Mouse (Mus musculus): ENCODE measurements around the gene Krcc1.
A peak's percentile ranks its signal among the peaks of the same experiment; 100 is the strongest.

The Krcc1 gene

GRCm38 (mm10) chr6:71271389-71272315 lies at the start of gene Krcc1:
TSS of gene Krcc1 (plus strand) at chr6:71271677.
- peak; percentile 99 for DNase-seq (ENCODE audit: inconsistent age in 2 of 2, low spot score in 1 of 2)

DNA sequence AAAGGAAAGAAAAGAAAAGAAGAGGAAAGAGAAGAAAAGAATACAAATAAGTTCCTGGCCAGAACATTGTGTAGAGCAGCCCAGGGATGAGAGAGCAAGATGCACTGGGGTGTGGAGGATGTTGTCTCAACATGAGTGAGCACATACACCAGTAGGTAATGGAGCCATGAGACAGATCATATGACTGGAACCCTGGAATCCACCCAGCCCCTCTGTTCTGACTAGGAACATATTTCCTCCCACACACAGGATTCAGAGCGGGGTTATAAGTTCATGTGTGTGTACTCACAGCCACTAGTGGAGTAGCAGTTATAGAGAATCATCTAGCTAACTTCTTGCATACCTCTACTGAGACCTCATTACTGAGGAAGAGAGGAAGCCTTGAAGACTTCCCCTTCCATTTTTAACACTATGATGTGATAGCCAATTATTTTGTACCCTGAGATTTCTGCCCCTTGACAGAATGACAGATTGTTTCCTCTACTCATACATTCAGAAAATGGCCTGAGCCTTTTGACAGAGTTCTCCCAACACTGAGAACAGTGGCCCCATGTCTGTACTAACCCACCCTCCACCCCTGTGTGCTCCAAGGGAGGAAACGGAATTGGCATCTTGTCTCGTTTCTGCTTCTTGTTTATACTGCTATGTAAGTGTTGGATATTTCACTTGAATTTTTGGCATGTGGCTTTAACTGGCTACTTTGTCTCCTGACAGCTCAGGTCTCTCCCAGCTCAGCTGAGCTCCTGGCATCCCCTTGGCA lies 47.1 kb upstream of the Krcc1 start:
- DNase-seq (ENCODE audit: inconsistent age in 2 of 2, low spot score in 1 of 2), result no peak

DNA sequence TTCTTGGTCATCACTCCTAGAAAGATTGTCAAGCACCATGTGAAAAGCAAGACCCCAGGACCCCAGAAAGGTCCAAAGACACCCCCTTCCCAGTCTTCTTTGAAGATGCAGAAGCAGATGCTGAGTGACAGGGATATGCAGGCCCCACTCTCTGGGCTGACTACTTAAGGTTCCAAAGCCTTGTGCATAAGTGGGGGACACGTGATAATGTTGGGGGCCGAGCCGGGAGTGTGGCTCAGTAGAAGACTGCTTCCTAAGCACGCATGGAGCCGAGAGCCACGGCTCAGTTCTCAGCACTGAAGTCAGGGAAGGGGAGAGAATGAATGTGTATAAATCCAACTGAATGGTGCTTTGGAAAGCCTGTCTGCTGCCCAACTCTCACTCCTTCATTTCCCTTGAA lies 44.9 kb upstream of the Krcc1 start:
- DNase-seq (ENCODE audit: inconsistent age in 2 of 2, low spot score in 1 of 2), result no peak

- DNase-seq (ENCODE audit: inconsistent age in 2 of 2, low spot score in 1 of 2), result no peak
These were observed 44.2 kb upstream of the Krcc1 start for GRCm38 (mm10) chr6:71227157-71227770.

GRCm38 (mm10) chr6:71235121-71235520 lies 36.4 kb upstream of the Krcc1 start:
- DNase-seq (ENCODE audit: inconsistent age in 2 of 2, low spot score in 1 of 2), result no peak

- DNase-seq (ENCODE audit: inconsistent age in 2 of 2, low spot score in 1 of 2), result no peak
These were observed 35.5 kb upstream of the Krcc1 start for GRCm38 (mm10) chr6:71235944-71236343.

DNA sequence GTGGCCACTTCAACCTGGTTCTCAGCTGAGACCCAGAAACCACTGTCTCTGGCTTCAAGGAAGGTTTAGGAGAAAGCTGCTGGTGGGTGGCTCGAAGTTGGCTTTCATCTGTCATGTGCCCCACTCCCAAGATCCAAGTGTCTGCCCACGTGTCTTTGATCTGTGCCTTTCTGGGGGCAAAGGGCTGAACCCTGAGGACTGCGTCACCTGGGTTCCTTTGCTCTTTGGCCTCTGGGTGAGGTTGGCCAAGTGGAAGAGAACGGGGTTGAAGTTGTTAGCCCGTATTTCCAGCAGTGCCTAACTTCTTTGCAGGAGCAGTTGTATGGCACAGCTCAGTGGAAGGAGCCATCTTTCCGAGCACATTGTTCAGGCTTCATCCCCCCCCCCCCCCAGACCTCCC lies 35.0 kb upstream of the Krcc1 start:
- no peak for DNase-seq (ENCODE audit: inconsistent age in 2 of 2, low spot score in 1 of 2)

DNA sequence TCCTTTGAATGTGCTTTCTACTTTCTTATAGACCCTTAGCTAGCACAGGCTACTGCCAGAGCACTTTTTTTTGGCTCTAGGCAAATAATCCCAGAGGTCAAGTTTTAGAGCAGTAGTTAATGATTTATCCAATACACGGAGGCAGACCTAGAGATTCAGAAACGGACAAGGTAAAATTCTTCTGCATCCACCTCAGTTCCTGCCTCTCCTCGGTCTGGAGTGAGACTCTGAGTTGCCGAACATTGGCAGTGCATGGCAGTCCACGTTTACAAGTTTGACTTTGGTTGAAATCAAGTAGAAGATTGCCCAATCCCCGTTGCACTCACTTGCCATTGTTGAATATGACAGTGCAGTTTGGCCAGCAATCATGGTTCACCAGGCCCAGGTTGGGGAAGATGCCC lies 34.4 kb upstream of the Krcc1 start:
- no peak for DNase-seq (ENCODE audit: inconsistent age in 2 of 2, low spot score in 1 of 2)

- no peak for DNase-seq (ENCODE audit: inconsistent age in 2 of 2, low spot score in 1 of 2)
These were observed 32.3 kb upstream of the Krcc1 start for GRCm38 (mm10) chr6:71239069-71239750.

GRCm38 (mm10) chr6:71240831-71241230 lies 30.6 kb upstream of the Krcc1 start:
- no peak for DNase-seq (ENCODE audit: inconsistent age in 2 of 2, low spot score in 1 of 2)

- DNase-seq (ENCODE audit: inconsistent age in 2 of 2, low spot score in 1 of 2), result no peak
These were observed 28.7 kb upstream of the Krcc1 start for GRCm38 (mm10) chr6:71242811-71243210.

GRCm38 (mm10) chr6:71243258-71243657 lies 28.2 kb upstream of the Krcc1 start:
- DNase-seq (ENCODE audit: inconsistent age in 2 of 2, low spot score in 1 of 2), result no peak

GRCm38 (mm10) chr6:71248420-71248819 lies 23.1 kb upstream of the Krcc1 start:
- DNase-seq (ENCODE audit: inconsistent age in 2 of 2, low spot score in 1 of 2), result no peak

GRCm38 (mm10) chr6:71249615-71250014 lies 21.9 kb upstream of the Krcc1 start:
- no peak for DNase-seq (ENCODE audit: inconsistent age in 2 of 2, low spot score in 1 of 2)

DNA sequence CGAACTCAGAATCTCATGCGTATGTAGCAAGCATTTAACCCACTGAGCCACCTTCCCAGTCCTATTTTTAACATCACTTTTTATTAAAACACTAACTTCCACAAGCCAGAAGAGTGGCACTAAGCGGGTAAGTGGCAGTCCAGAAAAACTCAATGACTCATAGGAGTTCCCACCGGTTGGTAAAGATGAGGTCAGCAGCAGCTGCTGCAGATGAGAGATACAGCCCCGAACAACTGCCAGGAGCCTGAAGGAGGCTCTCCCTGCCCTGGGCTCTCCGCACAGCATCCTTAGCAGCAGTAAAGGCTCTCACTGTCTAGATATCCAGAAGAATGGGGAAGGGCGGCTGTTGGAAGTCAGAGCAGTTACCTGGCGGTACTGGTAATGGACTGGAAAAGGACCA lies 20.5 kb upstream of the Krcc1 start:
- no peak for DNase-seq (ENCODE audit: inconsistent age in 2 of 2, low spot score in 1 of 2)

- DNase-seq (ENCODE audit: inconsistent age in 2 of 2, low spot score in 1 of 2), result peak; percentile 20 to 57
These were observed 17.0 kb upstream of the Krcc1 start for GRCm38 (mm10) chr6:71254456-71254855.

DNA sequence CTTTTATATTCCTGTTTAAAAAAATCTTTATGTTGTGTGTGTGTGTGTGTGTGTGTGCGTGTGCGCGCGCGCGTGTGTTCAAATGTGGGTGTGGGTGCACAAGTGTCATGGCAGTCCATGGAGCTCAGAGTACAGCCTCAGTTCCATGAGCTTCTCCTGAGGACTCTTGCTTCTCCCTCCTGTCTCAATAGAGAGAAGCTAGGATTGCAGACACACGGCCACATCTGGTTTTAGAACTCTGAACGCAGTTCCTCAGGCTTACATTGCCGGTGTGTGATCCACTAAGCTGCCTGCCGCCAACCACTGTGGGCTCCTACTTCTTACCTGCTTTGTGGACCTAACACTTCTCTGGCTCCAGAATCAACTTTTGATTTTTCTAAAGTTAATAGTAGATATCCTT lies 15.3 kb upstream of the Krcc1 start:
- no peak for DNase-seq (ENCODE audit: inconsistent age in 2 of 2, low spot score in 1 of 2)

GRCm38 (mm10) chr6:71257375-71257774 lies 14.1 kb upstream of the Krcc1 start:
- DNase-seq (ENCODE audit: inconsistent age in 2 of 2, low spot score in 1 of 2), result no peak

GRCm38 (mm10) chr6:71258562-71258961 lies 12.9 kb upstream of the Krcc1 start:
- no peak for DNase-seq (ENCODE audit: inconsistent age in 2 of 2, low spot score in 1 of 2)

GRCm38 (mm10) chr6:71259166-71259565 lies 12.3 kb upstream of the Krcc1 start:
- no peak for DNase-seq (ENCODE audit: inconsistent age in 2 of 2, low spot score in 1 of 2)

GRCm38 (mm10) chr6:71260051-71260640 lies 11.3 kb upstream of the Krcc1 start:
- no peak for DNase-seq (ENCODE audit: inconsistent age in 2 of 2, low spot score in 1 of 2)
